Mouse (Mus musculus): ENCODE results near the gene Mxi1. TPM values are rescaled to one million over a fixed set of nuclear protein-coding genes. Genes with fewer than 3 reads are reported as not detected.

Gene Mxi1
- polyA plus RNA-seq, 1 experiment, result 71.8 TPM

- DNase-seq, result peak in 1 of 2 experiments; percentile 3
- WGBS, result 93% methylated on average over 4 of the region's 4 CpGs
- Histone ChIP-seq H3K27me3 (ENCODE audit: control insufficient read depth, insufficient read depth, low read length) (no peaks in the 10 kb centered on the region), H3K4me3 (replicated peaks; ENCODE audit: insufficient read depth, low read depth, low read length) (no peak overlapping the region), H3K27ac (ENCODE audit: insufficient read depth, low read length) (no peak overlapping the region), H3K4me1 (ENCODE audit: control insufficient read depth, insufficient read depth, low read length) (peaks cover 24% of the 10 kb centered on the region)
- TF ChIP-seq CTCF (IDR thresholded peaks at IDR 0.05; ENCODE audit: borderline replicate concordance, insufficient read depth, low read depth, low read length), result no peak
Measured at GRCm38 (mm10) chr19:53399213-53399612, 88.9 kb downstream of the Mxi1 start.

GRCm38 (mm10) chr19:53400332-53401110 is 90.2 kb downstream of the Mxi1 start:
- Histone ChIP-seq H3K4me1 (ENCODE audit: control insufficient read depth, insufficient read depth, low read length) (peaks cover 27% of the 10 kb centered on the region), H3K4me3 (replicated peaks; ENCODE audit: insufficient read depth, low read depth, low read length) (no peak overlapping the region), H3K27ac (ENCODE audit: insufficient read depth, low read length) (no peak overlapping the region; the same call in 1 of the 2 replicates), H3K27me3 (ENCODE audit: control insufficient read depth, insufficient read depth, low read length) (no peaks in the 10 kb centered on the region)
- 52% methylated on average over 16 of the region's 16 CpGs for WGBS
- TF ChIP-seq CTCF (IDR thresholded peaks at IDR 0.05; ENCODE audit: borderline replicate concordance, insufficient read depth, low read depth, low read length), result no peak
- no peak for TF ChIP-seq POLR2A (IDR thresholded peaks at IDR 0.05; ENCODE audit: borderline replicate concordance, insufficient read depth, low read length)
- peak; percentile 38 to 44 for DNase-seq

- no peaks in the 10 kb centered on the region for H3K27me3 ChIP-seq (ENCODE audit: control insufficient read depth, insufficient read depth, low read length)
- no peak for DNase-seq
- TF ChIP-seq CTCF (IDR thresholded peaks at IDR 0.05; ENCODE audit: borderline replicate concordance, insufficient read depth, low read depth, low read length), result no peak; the same call in 1 of the 2 replicates
- no peak for TF ChIP-seq POLR2A (IDR thresholded peaks at IDR 0.05; ENCODE audit: borderline replicate concordance, insufficient read depth, low read length)
- peak overlapping the region; percentile 47; the same call in 1 of the 2 replicates for H3K27ac ChIP-seq (ENCODE audit: insufficient read depth, low read length)
- H3K4me3 ChIP-seq (replicated peaks; ENCODE audit: insufficient read depth, low read depth, low read length), result no peak overlapping the region
- H3K4me1 ChIP-seq (ENCODE audit: control insufficient read depth, insufficient read depth, low read length), result peaks cover 21% of the 10 kb centered on the region
- WGBS, result 40% methylated on average over 12 of the region's 12 CpGs
Measured at GRCm38 (mm10) chr19:53402741-53403432, 92.6 kb downstream of the Mxi1 start.

GRCm38 (mm10) chr19:53404219-53404836 is 94.0 kb downstream of the Mxi1 start:
- H3K27ac ChIP-seq (ENCODE audit: insufficient read depth, low read length), result peak overlapping the region; percentile 82
- peaks cover 21% of the 10 kb centered on the region for H3K4me1 ChIP-seq (ENCODE audit: control insufficient read depth, insufficient read depth, low read length)
- no peak overlapping the region for H3K4me3 ChIP-seq (replicated peaks; ENCODE audit: insufficient read depth, low read depth, low read length)
- H3K27me3 ChIP-seq (ENCODE audit: control insufficient read depth, insufficient read depth, low read length), result no peaks in the 10 kb centered on the region
- WGBS, result 8% methylated on average over 10 of the region's 10 CpGs
- DNase-seq, result peak; percentile 70 to 86
- TF ChIP-seq CTCF (IDR thresholded peaks at IDR 0.05; ENCODE audit: borderline replicate concordance, insufficient read depth, low read depth, low read length) (no peak), POLR2A (IDR thresholded peaks at IDR 0.05; ENCODE audit: borderline replicate concordance, insufficient read depth, low read length) (no peak)

GRCm38 (mm10) chr19:53404837-53405356 is 94.6 kb downstream of the Mxi1 start:
- Histone ChIP-seq H3K4me3 (replicated peaks; ENCODE audit: insufficient read depth, low read depth, low read length) (no peak overlapping the region), H3K27me3 (ENCODE audit: control insufficient read depth, insufficient read depth, low read length) (no peaks in the 10 kb centered on the region), H3K4me1 (ENCODE audit: control insufficient read depth, insufficient read depth, low read length) (peaks cover 21% of the 10 kb centered on the region), H3K27ac (ENCODE audit: insufficient read depth, low read length) (peak overlapping the region; percentile 82)
- WGBS, result 3% methylated on average over 18 of the region's 18 CpGs
- TF ChIP-seq POLR2A (IDR thresholded peaks at IDR 0.05; ENCODE audit: borderline replicate concordance, insufficient read depth, low read length) (peak; percentile 12; the same call in 1 of the 2 replicates), CTCF (IDR thresholded peaks at IDR 0.05; ENCODE audit: borderline replicate concordance, insufficient read depth, low read depth, low read length) (no peak)
- peak; percentile 90 to 94 for DNase-seq

GRCm38 (mm10) chr19:53405810-53406209 is 95.5 kb downstream of the Mxi1 start:
- WGBS, result 55% methylated on average over 2 of the region's 2 CpGs
- no peaks in the 10 kb centered on the region for H3K27me3 ChIP-seq (ENCODE audit: control insufficient read depth, insufficient read depth, low read length)
- H3K4me1 ChIP-seq (ENCODE audit: control insufficient read depth, insufficient read depth, low read length), result peaks cover 17% of the 10 kb centered on the region; the same call in 1 of the 2 replicates
- H3K27ac ChIP-seq (ENCODE audit: insufficient read depth, low read length), result no peak overlapping the region
- DNase-seq, result no peak
- no peak for TF ChIP-seq POLR2A (IDR thresholded peaks at IDR 0.05; ENCODE audit: borderline replicate concordance, insufficient read depth, low read length)
- no peak for TF ChIP-seq CTCF (IDR thresholded peaks at IDR 0.05; ENCODE audit: borderline replicate concordance, insufficient read depth, low read depth, low read length)
- H3K4me3 ChIP-seq (replicated peaks; ENCODE audit: insufficient read depth, low read depth, low read length), result no peak overlapping the region

GRCm38 (mm10) chr19:53407350-53407749 is 97.0 kb downstream of the Mxi1 start:
- Histone ChIP-seq H3K27me3 (ENCODE audit: control insufficient read depth, insufficient read depth, low read length) (no peaks in the 10 kb centered on the region), H3K4me3 (replicated peaks; ENCODE audit: insufficient read depth, low read depth, low read length) (no peak overlapping the region), H3K4me1 (ENCODE audit: control insufficient read depth, insufficient read depth, low read length) (peaks cover 15% of the 10 kb centered on the region; the same call in 1 of the 2 replicates), H3K27ac (ENCODE audit: insufficient read depth, low read length) (no peak overlapping the region)
- 87% methylated on average over 2 of the region's 2 CpGs for WGBS
- TF ChIP-seq CTCF (IDR thresholded peaks at IDR 0.05; ENCODE audit: borderline replicate concordance, insufficient read depth, low read depth, low read length) (no peak), POLR2A (IDR thresholded peaks at IDR 0.05; ENCODE audit: borderline replicate concordance, insufficient read depth, low read length) (no peak)
- DNase-seq, result no peak
